Mouse (Mus musculus): ENCODE data around the gene Etnk1.

- TF ChIP-seq CTCF (IDR thresholded peaks at IDR 0.05; ENCODE audit: low read depth), result no peak
- TF ChIP-seq EP300 (IDR thresholded peaks at IDR 0.05; ENCODE audit: low read depth), result no peak
Measured at GRCm38 (mm10) chr6:143139417-143139816, 27.6 kb upstream of the Etnk1 start.
